Mouse (Mus musculus): ENCODE measurements around the gene Prss16. TPM values are rescaled to one million over a fixed set of nuclear protein-coding genes. Genes with fewer than 3 reads are reported as not detected.

The Prss16 gene
- total RNA-seq, 2 experiments from 2014 or later, result 0.89 TPM; not detected in 1

- no peak for ATAC-seq (replicated peaks; ENCODE audit: low FRiP score, low TSS enrichment, poor library complexity, severe bottlenecking)
Measured at GRCm38 (mm10) chr13:22013716-22014115, 4.2 kb upstream of the Prss16 start.

GRCm38 (mm10) chr13:22008707-22009106, 835 bp downstream of the Prss16 start:
- no peak for ATAC-seq (replicated peaks; ENCODE audit: low FRiP score, low TSS enrichment, poor library complexity, severe bottlenecking)

GRCm38 (mm10) chr13:22007872-22008271, 1.7 kb downstream of the Prss16 start:
- ATAC-seq (replicated peaks; ENCODE audit: low FRiP score, low TSS enrichment, poor library complexity, severe bottlenecking), result no peak

- no peak for ATAC-seq (replicated peaks; ENCODE audit: low FRiP score, low TSS enrichment, poor library complexity, severe bottlenecking)
Measured at GRCm38 (mm10) chr13:22007121-22007510, 2.4 kb downstream of the Prss16 start.

GRCm38 (mm10) chr13:22006334-22007120, 3.0 kb downstream of the Prss16 start:
- ATAC-seq (replicated peaks; ENCODE audit: low FRiP score, low TSS enrichment, poor library complexity, severe bottlenecking), result peak; percentile 60

GRCm38 (mm10) chr13:22005605-22006333, 3.8 kb downstream of the Prss16 start:
- ATAC-seq (replicated peaks; ENCODE audit: low FRiP score, low TSS enrichment, poor library complexity, severe bottlenecking), result peak; percentile 58

GRCm38 (mm10) chr13:22001823-22002222, 7.7 kb downstream of the Prss16 start:
- ATAC-seq (replicated peaks; ENCODE audit: low FRiP score, low TSS enrichment, poor library complexity, severe bottlenecking), result no peak

GRCm38 (mm10) chr13:22001346-22001745, 8.2 kb downstream of the Prss16 start:
- ATAC-seq (replicated peaks; ENCODE audit: low FRiP score, low TSS enrichment, poor library complexity, severe bottlenecking), result no peak

- no peak for ATAC-seq (replicated peaks; ENCODE audit: low FRiP score, low TSS enrichment, poor library complexity, severe bottlenecking)
Measured at GRCm38 (mm10) chr13:21999147-21999546, 10.4 kb downstream of the Prss16 start.

- ATAC-seq (replicated peaks; ENCODE audit: low FRiP score, low TSS enrichment, poor library complexity, severe bottlenecking), result no peak
Measured at GRCm38 (mm10) chr13:21998412-21998811, 11.1 kb downstream of the Prss16 start.

- ATAC-seq (replicated peaks; ENCODE audit: low FRiP score, low TSS enrichment, poor library complexity, severe bottlenecking), result no peak
Measured at GRCm38 (mm10) chr13:21997821-21998220, 11.7 kb downstream of the Prss16 start.

GRCm38 (mm10) chr13:21997201-21997820, 12.2 kb downstream of the Prss16 start:
- ATAC-seq (replicated peaks; ENCODE audit: low FRiP score, low TSS enrichment, poor library complexity, severe bottlenecking), result no peak

- ATAC-seq (replicated peaks; ENCODE audit: low FRiP score, low TSS enrichment, poor library complexity, severe bottlenecking), result no peak
Measured at GRCm38 (mm10) chr13:21996840-21997185, 12.7 kb downstream of the Prss16 start.

GRCm38 (mm10) chr13:21996101-21996839, 13.3 kb downstream of the Prss16 start:
- no peak for ATAC-seq (replicated peaks; ENCODE audit: low FRiP score, low TSS enrichment, poor library complexity, severe bottlenecking)

GRCm38 (mm10) chr13:21995331-21995914, 14.1 kb downstream of the Prss16 start:
- ATAC-seq (replicated peaks; ENCODE audit: low FRiP score, low TSS enrichment, poor library complexity, severe bottlenecking), result peak; percentile 70

- no peak for ATAC-seq (replicated peaks; ENCODE audit: low FRiP score, low TSS enrichment, poor library complexity, severe bottlenecking)
Measured at GRCm38 (mm10) chr13:21994896-21995295, 14.6 kb downstream of the Prss16 start.

- 0 out of 2 replicates have a peak, but pooled peaks have one; percentile 21 for ATAC-seq (replicated peaks; ENCODE audit: low FRiP score, low TSS enrichment, poor library complexity, severe bottlenecking)
Measured at GRCm38 (mm10) chr13:21993957-21994738, 15.4 kb downstream of the Prss16 start.

GRCm38 (mm10) chr13:21992550-21992949, 17.0 kb downstream of the Prss16 start:
- ATAC-seq (replicated peaks; ENCODE audit: low FRiP score, low TSS enrichment, poor library complexity, severe bottlenecking), result no peak

- ATAC-seq (replicated peaks; ENCODE audit: low FRiP score, low TSS enrichment, poor library complexity, severe bottlenecking), result no peak
Measured at GRCm38 (mm10) chr13:21984486-21984885, 25.1 kb downstream of the Prss16 start.
